15 mouse cellular contexts compared by ENCODE assay signal in genomic region chr7:132793467-132793866, GRCm38 (mm10). TPM values are rescaled to one million over a fixed set of nuclear protein-coding genes. Genes with fewer than 3 reads are reported as not detected.
DNase-seq lines count a peak whose midpoint lies in the region; ATAC-seq and TF ChIP-seq lines count a peak whose summit lies in the region.
"Had no signal": no experiment of that assay in that cellular context is flagged by ENCODE, and none has a peak within 500 bp of the region (broad histone marks: within the 10 kb centered on the region; RNA-seq: fewer than 3 reads in every experiment).

No protein-coding gene starts in this region.

- ATAC-seq in CD4-positive, CD25-positive, alpha-beta regulatory T cell, adult 4 months: peak; percentile 27
- ATAC-seq in inflammation-experienced regulatory T-cells, adult 6 months: peak; percentile 20
- ATAC-seq: forebrain, postnatal 0 days; midbrain, embryonic 15.5 days had no signal

- DNase-seq in gastrocnemius, adult 2 months: no peak
- no peak for DNase-seq in gastrocnemius, adult 8-10 months (ENCODE audit: low spot score in 2 of 2)
- no peak for DNase-seq in layer of hippocampus, adult 2 months (ENCODE audit: low spot score in 2 of 2)
- no peak for DNase-seq in layer of hippocampus, adult 9-10 months (ENCODE audit: low spot score)
- DNase-seq in cerebellum, adult 11 months: no peak
- no peak for DNase-seq in urinary bladder, postnatal 4 days (ENCODE audit: low spot score in 2 of 2)
- DNase-seq: adrenal gland, postnatal 10 days; cerebellum, adult 9-11 months; forebrain, postnatal 0 days; spleen, adult 18-20 months; thymus, adult 18-20 months had no signal

- peak overlapping the region; percentile 64 for H3K27ac ChIP-seq in gastrocnemius, adult 2 months
- H3K27ac ChIP-seq in layer of hippocampus, adult 2 months: peak overlapping the region; percentile 59
- H3K27ac ChIP-seq: liver, embryonic 15.5 days; midbrain, embryonic 15.5 days had no signal

- no peak overlapping the region for H3K4me3 ChIP-seq in gastrocnemius, adult 2 months
- H3K4me3 ChIP-seq in layer of hippocampus, adult 2 months: no peak overlapping the region
- H3K4me3 ChIP-seq: liver, embryonic 15.5 days; midbrain, embryonic 15.5 days had no signal

- TF ChIP-seq CTCF in gastrocnemius, adult 2 months (IDR thresholded peaks at IDR 0.05): no peak
- no peak for TF ChIP-seq CTCF in layer of hippocampus, adult 2 months (conservative IDR thresholded peaks at IDR 0.05)

- intact Hi-C loops in gastrocnemius, adult 2 months (cut with DNase I): no loop called here

RNA-seq across cellular contexts. Expression of gene Fam53b, which starts 20.2 kb away (rescaled TPM):
- total RNA-seq in gastrocnemius, adult 2 months (2021): 10 to 100 TPM; 15.3 to 27.4 TPM
- total RNA-seq in gastrocnemius, adult 8-10 months (2022): 10 to 100 TPM; 17.4 to 31.8 (median 21.1) TPM
- total RNA-seq in layer of hippocampus, adult 2 months (2021): 10 to 100 TPM; 42.3 to 54.8 TPM
- polyA plus RNA-seq in CD4-positive, CD25-positive, alpha-beta regulatory T cell, adult 4 months (2017; shearing (Covaris generic)): 100 to 1,000 TPM in 1 of 2 experiments, 10 to 100 TPM in 1; 73.4 to 102 TPM
- 10 to 100 TPM; 53.1 to 85.7 (median 80.7) TPM for polyA plus RNA-seq in inflammation-experienced regulatory T-cells, adult 6 months (2017; shearing (Covaris generic))

RNA-seq across cellular contexts. Expression of gene Eef1akmt2, which starts 59.0 kb away (rescaled TPM):
- 1 to 10 TPM; 5.9 to 6.2 TPM for total RNA-seq in gastrocnemius, adult 2 months (2021)
- total RNA-seq in gastrocnemius, adult 8-10 months (2022): 1 to 10 TPM; 4.6 to 9.0 (median 5.9) TPM
- 10 to 100 TPM; 35.8 to 38.6 TPM for total RNA-seq in layer of hippocampus, adult 2 months (2021)
- polyA plus RNA-seq in CD4-positive, CD25-positive, alpha-beta regulatory T cell, adult 4 months (2017; shearing (Covaris generic)): 10 to 100 TPM; 55.3 to 58.5 TPM
- polyA plus RNA-seq in inflammation-experienced regulatory T-cells, adult 6 months (2017; shearing (Covaris generic)): 10 to 100 TPM; 60.0 to 76.4 (median 74.4) TPM
